Mouse (Mus musculus) layer of hippocampus, adult 11-12 months (tissue): ENCODE results near the gene Kcnip4.

ENCODE experiments used
- DNase-seq: peaks from one replicate; pipeline ENCODE4 v3.0.0; 2022; ENCODE audit warnings: low spot score

Kcnip4 gene

DNA sequence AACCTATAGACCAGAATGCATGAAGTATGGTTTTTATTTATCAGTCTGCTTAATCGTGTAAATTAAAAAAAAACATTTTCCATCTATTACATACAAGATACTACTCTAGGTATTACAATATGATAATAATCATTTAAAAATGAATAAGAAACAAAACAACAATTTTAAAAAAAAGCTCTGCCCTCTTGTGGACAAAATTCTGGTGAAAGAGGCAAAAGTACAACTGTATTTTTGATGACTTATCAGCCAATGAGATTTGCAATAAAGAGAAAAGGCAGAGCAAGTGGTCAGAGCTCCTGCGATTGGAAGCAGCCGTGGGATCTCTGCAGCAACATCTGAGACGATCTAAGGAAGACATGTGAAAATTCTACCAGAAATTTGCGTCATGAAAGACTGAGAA is 172.6 kb downstream of the Kcnip4 start:
- DNase-seq, result no peak

DNA sequence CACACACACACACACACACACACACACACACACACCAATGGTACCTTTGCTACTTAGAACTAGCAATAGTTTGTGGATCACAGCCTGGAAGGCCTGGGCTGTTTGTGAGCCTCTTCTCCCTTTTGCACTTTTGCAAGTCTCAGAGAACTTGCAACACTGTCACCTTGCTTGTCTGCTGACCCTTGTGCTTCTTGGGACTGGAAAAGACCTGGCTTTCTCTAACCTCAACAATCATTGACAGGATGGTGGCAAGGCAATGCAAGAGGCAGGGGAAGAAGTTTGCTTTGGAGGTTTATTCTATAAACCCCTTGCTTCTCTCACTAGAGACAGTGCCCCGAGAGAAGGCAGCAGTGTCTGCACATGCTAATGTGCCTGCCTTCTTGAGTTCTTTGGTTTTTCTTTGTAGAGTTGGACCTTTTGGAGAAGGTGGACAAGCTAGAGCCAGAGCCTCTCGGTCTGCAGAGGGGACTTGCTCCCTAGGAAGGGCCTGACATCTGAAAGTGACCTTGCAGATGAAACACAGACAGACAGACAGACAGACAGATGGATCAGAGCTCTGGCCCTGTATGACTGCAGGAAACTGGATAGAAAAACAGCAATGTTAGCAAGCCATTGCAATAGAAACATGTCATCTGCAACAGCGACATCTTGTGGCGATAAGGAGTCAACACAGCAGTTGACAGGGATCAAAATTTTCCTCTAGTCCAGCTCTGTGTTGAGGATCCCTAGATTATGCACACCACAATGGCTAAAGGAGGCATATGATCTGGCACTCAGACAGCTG is 174.4 kb downstream of the Kcnip4 start:
- peak; percentile 55 for DNase-seq

DNA sequence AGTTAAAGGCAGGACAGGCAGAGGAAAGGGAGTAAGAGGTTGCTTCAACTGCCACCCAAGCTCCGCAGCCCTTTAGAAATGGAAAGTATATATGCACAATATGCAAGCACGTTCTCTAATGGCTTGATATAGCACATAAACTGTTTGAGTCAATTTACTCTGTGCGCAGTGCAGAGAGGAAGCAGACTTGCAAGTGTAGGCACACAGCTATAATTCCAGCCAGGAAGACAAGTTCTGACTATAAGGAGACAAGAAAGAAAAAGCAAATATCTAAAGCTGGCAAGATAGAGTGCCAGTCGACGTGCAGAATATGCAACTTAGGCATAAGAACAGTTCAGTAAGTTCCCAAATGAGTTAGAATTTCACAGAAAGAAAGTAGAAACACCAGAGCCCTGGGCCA is 175.2 kb downstream of the Kcnip4 start:
- no peak for DNase-seq

DNA sequence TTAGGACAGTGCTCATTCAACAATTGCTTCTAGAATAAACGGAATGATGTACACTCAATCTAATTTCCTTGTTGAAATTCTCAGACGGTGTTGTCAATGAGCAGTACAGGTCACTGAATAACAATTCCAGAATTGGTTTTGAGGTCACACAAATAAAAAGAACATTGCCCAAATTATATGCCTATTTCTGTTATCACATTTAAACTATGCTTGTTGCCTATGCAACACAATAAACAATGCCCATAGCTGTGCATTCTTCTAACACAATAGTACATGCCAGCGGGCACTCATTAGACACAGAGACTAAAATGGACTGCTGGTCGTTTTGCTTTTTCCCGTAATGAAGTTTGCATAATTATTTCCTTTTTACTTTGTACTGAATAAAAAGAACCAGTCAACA is 176.2 kb downstream of the Kcnip4 start:
- DNase-seq, result no peak

DNA sequence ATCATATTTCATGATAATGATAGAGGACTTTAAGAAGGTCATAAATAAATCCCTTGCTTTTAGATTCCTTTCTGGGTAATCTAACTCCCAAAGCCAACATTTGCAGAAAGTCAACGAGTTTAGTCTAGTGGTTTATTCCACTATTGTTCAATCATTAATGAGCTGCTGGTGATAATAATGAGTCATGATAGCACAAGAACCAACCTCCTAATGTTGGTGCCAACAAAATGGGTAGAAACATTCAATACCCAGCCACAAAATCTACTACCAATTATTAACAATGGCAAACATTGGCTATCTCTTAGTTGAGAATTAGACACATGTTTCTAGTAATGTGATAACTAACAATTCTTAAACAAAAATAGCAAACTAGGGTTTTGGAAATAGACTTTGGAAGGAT is 180.1 kb downstream of the Kcnip4 start:
- no peak for DNase-seq

DNA sequence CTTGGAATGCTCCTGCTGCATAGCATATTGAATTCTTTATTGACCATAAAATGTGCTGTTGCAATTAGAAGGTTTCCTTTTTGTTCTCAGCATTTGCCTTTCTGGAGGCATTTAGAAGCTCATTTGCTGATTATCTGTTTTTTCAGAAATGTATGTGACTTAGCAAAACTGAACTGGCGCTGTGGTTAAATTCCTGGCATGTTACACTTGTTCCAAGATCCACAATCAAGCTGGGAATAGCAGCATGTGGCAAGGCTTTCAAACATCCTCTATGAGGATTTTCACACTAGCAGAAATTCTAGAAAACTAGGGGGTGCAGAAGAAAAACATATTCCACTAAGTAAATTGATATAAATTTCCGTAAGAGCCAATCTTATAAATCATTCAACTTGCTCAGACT is 187.5 kb downstream of the Kcnip4 start:
- DNase-seq, result no peak

DNA sequence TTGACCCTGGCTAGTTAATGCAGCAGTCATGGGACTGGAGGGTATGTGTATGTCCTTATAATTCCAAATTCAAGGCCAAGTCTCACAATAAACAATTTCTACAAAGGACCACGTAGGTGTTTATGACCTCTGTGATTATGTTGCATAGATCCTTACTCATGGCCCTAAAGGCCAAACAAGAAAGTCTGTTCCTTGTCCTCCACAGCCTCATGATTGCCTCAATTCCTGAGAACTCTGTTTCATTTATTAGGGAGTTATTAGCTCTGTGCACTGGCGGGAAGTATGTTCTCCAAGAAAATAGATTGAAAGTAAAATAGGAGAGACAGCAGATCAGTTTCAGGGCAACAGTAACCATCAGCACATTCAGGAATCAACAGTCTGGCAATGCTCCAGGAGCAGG is 191.6 kb downstream of the Kcnip4 start:
- no peak for DNase-seq

DNA sequence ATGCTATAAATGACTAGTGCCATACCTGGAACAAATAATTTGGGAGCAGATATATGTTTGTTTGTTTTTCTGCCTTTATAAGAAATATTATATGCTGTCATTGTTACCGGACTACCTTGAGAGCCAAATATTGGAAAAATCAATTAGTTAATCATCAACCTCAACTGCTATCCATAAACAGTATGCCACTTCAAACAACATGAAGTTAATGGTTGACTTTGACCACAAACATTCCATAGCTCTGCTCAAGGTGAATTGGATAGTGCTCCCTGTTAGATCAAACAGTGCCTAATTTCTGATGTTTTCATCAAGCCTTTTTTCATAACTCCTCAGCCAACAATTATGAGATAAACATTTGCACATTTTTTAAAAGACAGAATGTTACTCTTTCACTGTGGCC is 195.7 kb downstream of the Kcnip4 start:
- DNase-seq, result no peak

DNA sequence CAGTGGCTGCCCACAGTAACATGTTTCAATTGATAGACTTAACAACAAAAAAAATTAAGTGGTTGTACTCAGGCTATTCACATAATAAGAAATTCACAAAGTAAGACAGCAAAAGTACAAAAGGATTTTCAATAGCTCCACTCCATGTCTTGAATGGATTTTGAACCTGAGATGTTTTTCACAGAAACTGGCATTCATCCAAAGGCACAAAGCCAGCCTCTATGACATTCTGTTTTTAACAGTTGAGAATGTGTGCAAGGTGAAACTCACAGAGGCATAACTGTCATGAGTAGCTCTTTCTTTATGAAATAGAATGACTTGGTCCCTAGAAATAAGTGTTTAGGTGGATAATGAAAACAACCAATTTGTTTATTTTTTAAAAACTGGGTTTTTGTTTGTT is 206.0 kb downstream of the Kcnip4 start:
- no peak for DNase-seq

DNA sequence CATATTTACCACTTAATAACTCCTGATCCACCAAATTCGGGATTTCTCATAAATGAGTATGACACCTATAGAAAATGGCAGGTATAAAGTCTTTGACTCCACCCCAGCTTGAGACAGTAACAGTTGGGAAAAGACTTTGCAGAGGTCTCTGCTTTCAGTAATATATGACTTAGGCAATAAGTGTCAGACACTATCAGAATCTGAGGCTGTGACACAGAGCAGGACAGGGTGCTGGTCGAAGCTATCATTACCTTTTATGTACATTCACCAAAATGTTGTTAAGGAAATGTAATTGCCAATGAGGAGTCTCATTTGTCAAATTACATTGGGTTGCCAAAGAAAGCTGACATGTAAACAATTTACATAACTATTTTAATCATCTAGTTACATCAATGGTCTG is 206.8 kb downstream of the Kcnip4 start:
- no peak for DNase-seq

DNA sequence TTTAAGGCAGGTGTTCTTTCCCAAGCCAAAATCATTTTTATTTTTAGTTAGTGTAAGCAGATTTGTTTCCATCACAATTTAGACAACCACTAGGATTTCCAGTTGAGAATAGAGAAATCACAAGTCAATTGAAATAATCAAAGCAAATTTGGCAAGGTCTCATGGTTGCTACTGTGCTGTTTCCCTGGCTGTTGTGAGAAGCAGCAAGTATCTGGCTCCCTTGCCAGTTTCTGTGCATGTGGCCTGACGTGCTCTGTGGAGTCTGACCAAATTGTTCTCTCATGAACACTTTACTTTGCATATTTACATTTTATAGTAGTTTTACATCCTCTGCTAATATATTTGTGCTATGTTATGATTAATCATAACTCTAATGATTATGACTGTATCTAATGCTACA is 217.9 kb downstream of the Kcnip4 start:
- DNase-seq, result no peak

DNA sequence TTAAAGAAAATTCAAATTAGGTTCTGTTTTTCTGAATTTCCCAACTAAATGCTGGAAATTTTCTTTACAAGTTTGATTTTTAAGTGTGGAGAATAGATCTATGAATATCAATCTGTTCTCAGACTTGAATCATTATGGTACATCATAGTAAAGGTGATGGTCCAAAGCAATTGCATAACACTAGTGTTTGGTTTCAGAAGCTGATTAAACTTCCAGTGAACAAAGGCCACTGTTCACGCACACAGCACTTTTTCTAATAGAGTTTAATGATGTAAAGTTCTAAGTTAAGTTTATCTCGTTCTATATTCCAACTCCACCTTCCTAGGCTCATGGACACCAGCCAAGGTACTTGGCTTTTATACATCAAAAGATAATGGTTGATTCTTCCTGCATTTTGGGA is 219.4 kb downstream of the Kcnip4 start:
- DNase-seq, result no peak

DNA sequence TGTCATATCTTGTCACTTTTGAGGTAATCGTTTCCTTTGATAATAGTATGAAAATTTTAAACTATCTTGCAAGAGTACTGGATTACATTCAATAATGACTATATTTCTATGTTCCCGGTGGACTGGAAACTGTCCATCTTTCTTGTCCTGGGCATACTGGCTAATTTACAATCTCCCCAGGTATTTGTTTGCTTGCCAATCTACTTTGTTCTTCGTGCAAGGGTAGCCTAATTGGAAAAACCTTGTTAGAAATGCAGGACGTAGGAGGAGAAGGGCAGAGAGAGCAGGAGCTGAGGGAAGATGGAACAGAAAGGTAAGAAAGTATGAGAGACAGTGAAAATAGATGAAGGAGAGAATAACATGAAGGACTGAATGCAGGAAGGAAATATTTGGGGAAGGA is 226.1 kb downstream of the Kcnip4 start:
- no peak for DNase-seq

DNA sequence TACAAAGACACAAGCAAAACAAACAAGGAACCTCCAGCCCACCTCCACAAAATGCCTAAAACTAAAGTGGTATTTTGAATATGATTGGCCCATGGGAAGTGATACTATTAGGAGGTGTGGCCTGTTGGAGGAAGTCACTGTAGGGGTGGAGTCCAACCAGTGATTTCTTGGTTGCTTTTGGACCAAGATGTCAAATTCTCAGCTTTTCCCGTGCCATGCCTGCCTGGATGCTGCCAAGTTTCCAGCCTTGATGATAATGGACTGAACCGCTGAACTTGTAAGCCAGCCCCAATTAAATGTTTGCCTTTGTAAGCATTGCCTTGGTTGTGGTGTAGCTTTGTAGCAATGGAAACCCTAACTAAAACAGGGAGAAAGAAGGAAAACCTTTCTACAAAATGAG is 232.3 kb downstream of the Kcnip4 start:
- DNase-seq, result no peak

DNA sequence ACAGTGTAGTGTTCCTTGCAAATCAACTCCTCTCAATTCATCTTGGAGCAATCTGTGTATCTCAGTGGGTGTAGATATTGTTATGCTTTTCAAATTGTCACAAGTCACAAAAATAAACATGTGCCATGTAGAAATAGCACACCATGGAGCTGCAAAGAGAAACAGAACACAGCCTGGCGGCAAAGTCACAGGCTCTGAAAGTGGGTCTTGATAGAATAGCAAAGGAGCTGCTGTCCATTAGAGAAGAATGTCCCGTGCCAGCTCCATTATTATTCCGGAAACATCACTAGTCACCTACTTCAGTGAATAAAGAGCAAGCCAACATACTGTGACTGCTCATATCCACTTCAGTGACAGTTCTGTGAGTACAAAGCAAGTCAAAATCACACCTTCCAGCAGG is 232.9 kb downstream of the Kcnip4 start:
- no peak for DNase-seq

DNA sequence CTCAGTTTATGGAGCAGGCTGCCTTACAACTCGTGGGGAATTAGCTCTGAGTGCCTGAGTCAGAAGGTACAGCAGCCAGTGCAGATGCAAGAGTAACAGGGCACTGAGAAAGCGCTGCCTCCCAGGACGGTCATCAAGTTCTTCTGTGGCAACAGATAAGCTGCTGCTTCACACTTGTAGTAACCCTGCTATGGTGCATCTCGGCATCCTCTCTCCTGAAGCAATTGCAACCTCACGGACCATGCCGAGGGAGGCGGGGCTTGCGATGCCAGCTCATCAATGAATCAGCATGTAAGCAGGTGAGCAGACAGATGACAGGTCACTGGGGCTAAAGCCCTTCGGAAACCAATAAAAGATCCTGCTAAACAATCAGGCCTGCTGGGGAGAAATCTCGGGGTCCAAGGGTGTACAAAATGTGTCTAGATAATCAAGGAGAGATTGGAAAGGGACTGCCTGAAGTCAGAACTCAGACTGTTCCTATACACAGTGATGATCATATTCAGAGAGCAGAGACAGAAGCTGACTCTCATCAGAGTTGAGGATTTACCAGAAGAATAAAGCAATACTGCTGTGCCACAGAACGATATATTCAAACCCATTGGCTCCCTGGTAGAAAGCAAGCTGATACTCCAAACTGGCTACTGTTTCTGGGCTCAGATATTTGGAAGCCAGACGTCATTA is 239.1 kb downstream of the Kcnip4 start:
- peak; percentile 6 for DNase-seq

DNA sequence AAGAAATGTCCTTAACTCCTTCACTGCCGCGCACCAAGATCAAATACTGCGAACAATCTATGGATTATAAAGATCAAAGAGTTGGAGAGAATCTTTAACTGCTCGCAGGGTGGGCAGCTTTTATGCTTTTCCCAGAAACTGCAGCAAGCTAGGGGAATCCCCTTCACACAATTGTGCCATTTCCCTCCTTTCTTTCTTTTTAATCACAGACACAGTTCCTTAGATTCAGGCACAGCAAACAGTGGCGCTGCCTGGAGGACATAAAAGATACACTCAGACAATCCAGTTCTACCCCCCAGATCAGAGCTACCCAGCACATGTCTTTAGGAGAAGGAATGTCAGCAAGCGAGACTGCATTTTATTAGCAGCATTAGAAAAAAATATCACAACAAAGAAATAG is 239.9 kb downstream of the Kcnip4 start:
- no peak for DNase-seq

DNA sequence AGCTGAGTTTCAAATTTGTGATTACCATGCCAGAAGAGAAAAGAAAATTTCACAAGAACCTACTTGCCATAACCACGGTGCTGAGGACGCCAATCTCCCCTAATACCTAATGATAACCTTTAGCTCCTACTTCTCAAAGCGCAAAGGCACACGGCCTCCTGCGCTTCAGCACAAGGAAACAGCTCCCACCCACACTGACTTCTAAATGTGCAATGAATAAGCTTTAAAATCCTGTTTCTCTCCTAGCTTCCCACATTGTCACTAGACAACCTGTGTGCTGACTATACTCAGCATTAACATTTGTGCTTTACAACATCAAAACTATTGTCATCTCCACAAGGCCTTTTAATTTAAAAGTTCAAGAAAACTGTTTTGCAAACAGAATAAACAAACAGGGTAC is 241.3 kb downstream of the Kcnip4 start:
- DNase-seq, result no peak

DNA sequence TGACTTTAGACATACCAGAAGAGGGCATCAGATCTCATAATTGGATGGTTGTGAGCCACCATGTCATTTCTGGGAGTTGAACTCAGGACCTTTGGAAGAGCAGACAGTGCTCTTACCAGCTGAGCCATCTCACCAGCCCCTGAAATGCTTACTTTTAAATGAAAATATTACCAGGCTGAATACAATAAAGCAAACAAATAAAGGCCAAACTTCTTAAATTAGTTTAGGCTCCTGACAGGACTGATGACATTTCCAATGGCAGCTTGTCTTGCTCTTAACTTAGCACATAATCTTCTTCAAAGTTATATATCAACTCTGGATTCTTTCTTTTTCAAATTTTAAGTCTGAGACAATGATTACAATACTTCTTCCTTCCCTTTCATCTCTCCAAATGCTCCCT is 252.8 kb downstream of the Kcnip4 start:
- no peak for DNase-seq

DNA sequence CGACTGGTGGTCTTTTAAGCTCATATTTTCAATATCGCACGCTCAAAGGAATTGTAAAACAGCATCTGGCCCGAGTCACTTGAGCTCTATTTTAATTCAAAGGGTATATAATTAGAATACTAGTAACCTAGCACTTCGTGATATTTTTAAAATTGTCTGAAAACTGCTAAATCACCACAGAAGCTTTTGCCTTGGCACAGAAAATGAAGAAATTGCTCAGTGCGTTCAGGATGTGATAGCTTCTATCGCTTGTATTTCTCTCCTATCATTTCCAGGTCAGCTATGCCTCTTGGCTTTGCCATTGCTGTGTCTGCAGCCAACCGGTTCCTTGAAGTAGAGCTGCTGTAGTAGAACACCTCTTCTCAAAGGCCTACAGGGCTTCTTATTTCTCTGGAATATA is 255.9 kb downstream of the Kcnip4 start:
- DNase-seq, result no peak

DNA sequence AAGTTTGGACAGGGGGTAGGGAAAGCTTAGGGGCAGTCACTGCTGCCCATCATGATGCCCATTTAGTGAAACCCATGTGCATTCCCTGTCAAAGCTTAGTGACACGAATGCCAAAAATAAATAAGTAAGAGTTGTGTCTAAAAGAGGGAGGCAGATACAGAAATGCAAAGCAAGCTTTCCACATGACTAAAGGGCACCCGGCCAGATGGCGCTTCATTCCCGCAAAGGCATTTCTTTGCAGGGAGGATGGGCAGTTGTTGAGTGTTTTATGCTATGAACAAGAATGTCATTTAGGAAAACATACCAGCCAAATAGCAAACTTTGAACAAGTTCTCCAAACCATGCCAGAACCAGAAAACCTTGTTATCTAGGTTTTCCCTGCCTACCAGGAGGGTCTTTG is 265.4 kb downstream of the Kcnip4 start:
- DNase-seq, result no peak

DNA sequence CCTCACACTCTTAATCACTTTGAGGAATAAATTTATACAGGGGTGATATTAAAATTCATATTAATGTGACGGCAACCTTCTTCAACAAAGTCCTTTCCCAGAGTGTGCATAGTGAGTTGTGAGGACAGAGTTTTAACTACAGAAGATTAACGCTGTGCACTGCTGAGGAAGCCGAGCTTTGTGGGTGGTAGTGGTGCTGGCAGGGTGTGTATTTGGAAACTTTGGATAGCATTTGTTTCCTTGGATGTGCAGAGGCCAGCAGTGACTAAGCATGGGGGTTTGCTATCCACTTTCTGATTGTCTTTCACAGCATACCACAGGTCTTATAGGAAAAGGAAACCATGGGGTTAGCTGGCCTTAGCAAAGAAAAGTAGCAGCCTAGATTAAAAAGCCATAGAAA is 267.9 kb downstream of the Kcnip4 start:
- no peak for DNase-seq

DNA sequence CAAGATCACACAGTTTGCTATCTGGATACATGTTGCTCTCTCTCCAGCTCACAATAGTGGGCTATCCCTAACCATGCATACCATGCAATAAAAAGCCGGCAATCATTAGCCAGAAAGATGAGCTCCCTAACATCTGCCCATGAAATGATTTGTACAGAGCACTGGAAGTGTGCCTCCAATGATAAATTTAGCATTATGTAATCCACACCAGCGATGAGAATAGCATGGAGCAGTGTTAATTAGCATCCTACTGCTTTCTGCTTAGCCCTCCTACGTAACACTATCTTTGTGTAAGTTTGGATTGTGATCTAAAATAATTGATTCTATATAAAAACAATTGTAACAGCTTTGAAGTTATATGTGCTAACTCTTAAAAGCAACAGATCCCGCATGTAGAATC is 268.7 kb downstream of the Kcnip4 start:
- peak; percentile 12 for DNase-seq

DNA sequence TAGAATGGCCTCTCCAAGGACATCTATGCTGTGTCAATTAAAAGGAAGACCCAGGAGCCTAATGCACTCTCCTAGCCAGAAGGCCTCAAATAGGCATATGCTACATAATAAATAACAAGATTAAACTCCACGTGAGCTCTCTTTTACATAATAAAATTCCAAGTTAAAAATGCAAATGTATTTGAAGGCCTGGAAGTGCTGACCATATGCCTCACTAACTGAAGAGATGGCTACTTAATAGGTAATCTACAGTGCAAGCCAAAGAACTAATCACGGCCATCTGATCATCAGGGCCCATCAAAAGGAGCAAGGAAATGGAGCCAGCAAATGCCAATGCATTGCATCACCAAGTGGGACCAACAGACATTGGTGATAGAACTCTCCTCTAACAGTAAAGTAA is 277.6 kb downstream of the Kcnip4 start:
- no peak for DNase-seq
